Mouse (Mus musculus) macrophage (primary cell): ENCODE measurements around the gene Tmem116. TPM values are rescaled to one million over a fixed set of nuclear protein-coding genes. Genes with fewer than 3 reads are reported as not detected.
A peak's percentile ranks its signal among the peaks of the same experiment; 100 is the strongest.

Experiments
- H3K27ac ChIP-seq: fragments of 350-480 bp; formaldehyde crosslinking; 2 replicates; pipeline ENCODE4 v1.9.0; 2021
- H3K36me3 ChIP-seq: fragments of 350-480 bp; formaldehyde crosslinking; 2 replicates; pipeline ENCODE4 v1.9.0; 2021; ENCODE audit errors: inconsistent target
- H3K4me3 ChIP-seq: fragments of 350-480 bp; formaldehyde crosslinking; 2 replicates; pipeline ENCODE4 v1.9.0; 2021; ENCODE audit errors: inconsistent target
- H3K79me2 ChIP-seq: fragments of 350-480 bp; formaldehyde crosslinking; 2 replicates; pipeline ENCODE4 v1.9.0; 2021; ENCODE audit errors: inconsistent target
- WGBS: methylation state at CpG from one replicate; pipeline ENCODE4 v1.1.7; 2026; ENCODE audit warnings: inconsistent platforms; ENCODE audit not compliant: missing documents; 5-methylcytosine and 5-hydroxymethylcytosine counted together
- polyA plus RNA-seq: library from polyadenylated mRNA; stranded (reverse); fragments of 250-400 nt; gene quantifications from 3 replicates; pipeline ENCODE4 v1.2.4, GENCODE M21; 2018; ENCODE audit warnings: inconsistent platforms
- total RNA-seq, 78 experiments: library from RNA; depleted of rRNA; stranded (reverse); fragments of 250-400 nt; gene quantifications; 1 replicate in 9 of 78; 2 replicates in 24 of 78; 3 replicates in 43 of 78; 4 replicates in 2 of 78; pipeline ENCODE4 v1.2.4; 2018; ENCODE audit warnings: inconsistent platforms in 56 of 78

Tmem116 gene
- 10 to 100 TPM in 3 of 26 experiments, 1 to 10 TPM in 21, under 1 TPM in 1, not detected in 1; 0.80 to 12.3 (median 4.8) TPM for total RNA-seq (2018; cell fraction: chromatin; rRNA removed)
- 1 to 10 TPM; 1.4 to 4.0 (median 2.6) TPM for total RNA-seq (2018; cell fraction: cytosol; rRNA removed)
- 10 to 100 TPM in 2 of 26 experiments, 1 to 10 TPM in 23, under 1 TPM in 1; 0.58 to 13.2 (median 3.3) TPM for total RNA-seq (2018; cell fraction: nucleus; rRNA removed)
- polyA plus RNA-seq, result 0.81 to 1.9 TPM (median 1.5 TPM) in 3 replicates

GRCm38 (mm10) chr5:121451644-121452025, at the start of gene Tmem116:
Gene Tmem116 (plus strand): TSS chr5:121451893.
- peak within 1 kb of the TSS; percentile 88 for H3K4me3 ChIP-seq
- peaks cover 31% of the 10 kb centered on the region for H3K36me3 ChIP-seq
- WGBS, result 2% methylated on average over 17 of the region's 17 CpGs
- peak within 1 kb of the TSS; percentile 97 for H3K27ac ChIP-seq
- peaks cover 61% of the 10 kb centered on the region for H3K79me2 ChIP-seq

DNA sequence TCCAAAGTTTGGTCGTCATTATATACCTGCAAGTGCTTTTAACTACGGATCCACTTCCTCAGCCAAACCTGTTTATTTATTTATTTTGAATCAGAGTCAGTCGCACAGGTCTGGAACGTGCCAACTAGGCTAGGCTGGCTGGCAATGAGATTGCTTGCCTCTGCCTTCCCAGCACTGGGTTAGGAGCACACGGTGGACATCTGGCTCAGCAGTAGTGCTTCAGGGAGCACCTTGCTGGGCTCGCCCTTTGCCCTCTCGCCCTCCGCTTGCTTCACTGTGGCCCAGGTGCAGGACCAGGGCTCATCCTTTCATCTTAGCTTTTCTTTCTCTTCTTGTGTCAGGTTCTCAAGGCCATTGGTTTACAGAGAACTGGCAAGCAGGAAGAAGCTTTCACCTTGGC, 43.8 kb upstream of the Tmem116 start:
- no peak overlapping the region for H3K4me3 ChIP-seq
- no peak overlapping the region for H3K27ac ChIP-seq
- H3K79me2 ChIP-seq, result peaks cover 97% of the 10 kb centered on the region
- 90% methylated on average over 8 of the region's 8 CpGs for WGBS
- peaks cover 44% of the 10 kb centered on the region for H3K36me3 ChIP-seq

DNA sequence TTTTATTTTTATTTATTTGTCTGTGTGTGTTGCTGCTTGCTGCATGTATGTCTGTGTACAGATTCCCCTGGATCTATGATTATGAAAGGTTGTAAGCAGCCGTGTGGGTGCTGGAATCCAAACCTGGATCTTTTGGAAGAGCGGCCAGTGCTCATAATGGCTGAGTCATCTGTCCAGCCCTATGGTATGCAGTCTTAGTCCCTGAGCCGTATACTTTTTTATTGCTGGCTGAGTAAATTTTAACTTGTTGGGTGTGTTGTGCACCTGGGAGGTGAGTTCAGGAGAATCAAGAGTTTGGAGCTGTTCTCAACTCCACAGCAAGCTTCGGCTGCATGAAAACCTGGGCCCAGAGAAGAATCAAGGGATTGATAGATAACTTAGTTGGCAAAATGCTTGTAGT, 40.7 kb upstream of the Tmem116 start:
- Histone ChIP-seq H3K27ac (no peak overlapping the region), H3K4me3 (no peak overlapping the region), H3K79me2 (peaks cover 72% of the 10 kb centered on the region), H3K36me3 (peaks cover 73% of the 10 kb centered on the region)
- WGBS, result 96% methylated on average over 4 of the region's 4 CpGs

DNA sequence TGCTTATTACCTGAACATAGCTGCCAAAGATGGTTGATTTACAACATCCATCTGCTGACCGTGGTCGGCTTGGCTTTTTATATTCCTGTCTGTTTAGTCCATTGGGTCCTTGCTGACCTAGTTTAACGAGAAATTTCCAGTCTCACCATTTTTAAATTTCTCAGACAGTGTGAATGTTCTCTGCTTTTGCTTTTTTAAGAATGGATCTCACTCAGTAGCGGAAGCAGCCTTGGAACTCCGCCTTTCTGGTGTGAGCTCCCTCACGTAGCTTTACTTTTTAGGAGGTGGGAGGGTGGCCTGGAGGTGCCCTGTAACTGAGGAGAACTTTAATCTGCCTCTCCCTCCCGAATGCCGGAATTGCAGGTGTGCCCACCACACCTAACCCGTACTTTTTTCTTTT, 31.0 kb upstream of the Tmem116 start:
- 98% methylated on average over 9 of the region's 9 CpGs for WGBS
- H3K4me3 ChIP-seq, result no peak overlapping the region
- H3K79me2 ChIP-seq, result no peaks in the 10 kb centered on the region
- peaks cover 86% of the 10 kb centered on the region for H3K36me3 ChIP-seq
- H3K27ac ChIP-seq, result no peak overlapping the region

- WGBS, result 98% methylated on average over 6 of the region's 6 CpGs
- Histone ChIP-seq H3K27ac (no peak overlapping the region), H3K79me2 (no peaks in the 10 kb centered on the region), H3K36me3 (peaks cover 85% of the 10 kb centered on the region), H3K4me3 (no peak overlapping the region)
Observed at GRCm38 (mm10) chr5:121422787-121423186, 28.9 kb upstream of the Tmem116 start.

GRCm38 (mm10) chr5:121423297-121423696, 28.4 kb upstream of the Tmem116 start:
- Histone ChIP-seq H3K36me3 (peaks cover 85% of the 10 kb centered on the region), H3K27ac (no peak overlapping the region), H3K79me2 (no peaks in the 10 kb centered on the region; the same call in 1 of the 2 replicates), H3K4me3 (no peak overlapping the region)
- 97% methylated on average over 4 of the region's 10 CpGs for WGBS

- H3K36me3 ChIP-seq, result peaks cover 90% of the 10 kb centered on the region
- no peak overlapping the region for H3K4me3 ChIP-seq
- no peak overlapping the region for H3K27ac ChIP-seq
- no peaks in the 10 kb centered on the region; the same call in 1 of the 2 replicates for H3K79me2 ChIP-seq
- 96% methylated on average over 3 of the region's 3 CpGs for WGBS
Observed at GRCm38 (mm10) chr5:121428954-121429353, 22.7 kb upstream of the Tmem116 start.

- Histone ChIP-seq H3K27ac (peak overlapping the region; percentile 41), H3K36me3 (peaks cover 87% of the 10 kb centered on the region), H3K79me2 (peaks cover 28% of the 10 kb centered on the region; the same call in 1 of the 2 replicates), H3K4me3 (no peak overlapping the region)
- 94% methylated on average over 5 of the region's 5 CpGs for WGBS
Observed at GRCm38 (mm10) chr5:121438131-121438530, 13.6 kb upstream of the Tmem116 start.

DNA sequence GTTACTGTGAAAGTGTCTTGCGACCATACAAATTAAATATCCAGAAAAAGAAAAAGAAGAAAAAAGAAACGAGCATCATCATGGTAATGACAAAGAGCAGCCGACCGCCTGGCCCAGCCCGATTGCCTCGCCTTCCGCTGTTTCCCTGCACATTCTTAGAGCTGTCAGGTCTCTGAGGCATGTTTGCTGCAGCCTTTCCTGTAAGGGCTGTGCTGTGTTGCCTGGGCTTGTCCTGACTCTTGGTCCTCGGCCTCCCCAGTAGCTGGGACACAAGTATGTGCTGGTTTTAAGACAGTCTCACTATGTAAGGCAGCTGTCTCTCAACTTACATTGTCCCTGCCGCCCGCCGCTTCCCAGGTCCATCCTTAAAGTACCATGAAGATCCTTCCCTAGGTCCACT, 12.9 kb upstream of the Tmem116 start:
- Histone ChIP-seq H3K27ac (peak overlapping the region; percentile 41), H3K36me3 (peaks cover 83% of the 10 kb centered on the region), H3K79me2 (peaks cover 34% of the 10 kb centered on the region; the same call in 1 of the 2 replicates), H3K4me3 (no peak overlapping the region)
- 83% methylated on average over 11 of the region's 11 CpGs for WGBS

DNA sequence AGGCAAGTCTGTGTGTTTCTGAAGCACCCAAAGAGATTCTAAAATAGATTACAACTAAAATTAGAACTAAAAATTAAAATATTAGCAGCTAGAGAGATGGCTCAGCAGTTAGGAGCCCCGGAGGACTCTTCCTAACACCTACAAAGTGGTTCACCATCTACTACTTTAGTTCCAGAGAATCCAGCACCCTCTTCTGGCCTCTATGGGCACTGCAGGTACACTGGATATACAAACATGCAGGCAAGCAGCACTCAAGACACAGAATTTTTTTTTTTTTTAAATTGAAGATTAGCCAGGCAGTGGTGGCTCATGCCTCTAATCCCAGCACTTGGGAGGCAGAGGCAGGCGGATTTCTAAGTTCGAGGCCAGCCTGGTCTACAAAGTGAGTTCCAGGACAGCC, 8.1 kb upstream of the Tmem116 start:
- Histone ChIP-seq H3K36me3 (peaks cover 91% of the 10 kb centered on the region), H3K4me3 (no peak overlapping the region), H3K27ac (no peak overlapping the region), H3K79me2 (peaks cover 82% of the 10 kb centered on the region)
- WGBS, result 86% methylated on average over 3 of the region's 3 CpGs

DNA sequence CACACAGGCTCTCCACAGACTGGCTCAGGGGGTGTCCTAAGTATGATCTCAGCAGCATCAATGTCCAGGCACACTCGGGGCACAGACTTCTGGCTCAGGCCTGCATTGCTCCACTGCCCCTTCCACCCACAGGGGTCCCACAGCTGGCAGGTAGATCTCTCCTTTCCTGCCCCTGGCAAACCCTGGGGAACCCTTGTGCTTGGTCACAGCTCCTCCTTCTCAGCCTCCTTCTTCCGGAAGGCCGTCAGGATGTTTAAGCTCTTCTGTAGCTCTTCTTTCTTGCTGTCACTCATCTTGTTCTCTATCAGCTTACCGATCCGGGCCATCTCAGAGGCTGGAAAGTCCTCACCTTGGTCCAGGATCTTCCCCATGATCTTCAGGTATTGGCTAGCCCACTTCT, 6.8 kb upstream of the Tmem116 start:
- WGBS, result 87% methylated on average over 5 of the region's 5 CpGs
- H3K27ac ChIP-seq, result no peak overlapping the region
- no peak overlapping the region for H3K4me3 ChIP-seq
- peaks cover 90% of the 10 kb centered on the region for H3K36me3 ChIP-seq
- H3K79me2 ChIP-seq, result peaks cover 95% of the 10 kb centered on the region

- 92% methylated on average over 3 of the region's 3 CpGs for WGBS
- H3K4me3 ChIP-seq, result no peak overlapping the region
- H3K27ac ChIP-seq, result no peak overlapping the region
- H3K79me2 ChIP-seq, result peaks cover 91% of the 10 kb centered on the region
- H3K36me3 ChIP-seq, result peaks cover 62% of the 10 kb centered on the region
Observed at GRCm38 (mm10) chr5:121448450-121448849, 3.2 kb upstream of the Tmem116 start.

- Histone ChIP-seq H3K36me3 (peaks cover 48% of the 10 kb centered on the region), H3K4me3 (no peak overlapping the region), H3K79me2 (peaks cover 78% of the 10 kb centered on the region), H3K27ac (peak overlapping the region; percentile 94)
- WGBS, result 41% methylated on average over 6 of the region's 6 CpGs
Observed at GRCm38 (mm10) chr5:121449976-121450375, 1.7 kb upstream of the Tmem116 start.

- Histone ChIP-seq H3K27ac (peak overlapping the region; percentile 94), H3K4me3 (peak overlapping the region; percentile 80; the same call in 1 of the 2 replicates), H3K36me3 (peaks cover 43% of the 10 kb centered on the region), H3K79me2 (peaks cover 73% of the 10 kb centered on the region)
- WGBS, result 85% methylated on average over 9 of the region's 9 CpGs
Observed at GRCm38 (mm10) chr5:121450476-121450875, 1.2 kb upstream of the Tmem116 start.

DNA sequence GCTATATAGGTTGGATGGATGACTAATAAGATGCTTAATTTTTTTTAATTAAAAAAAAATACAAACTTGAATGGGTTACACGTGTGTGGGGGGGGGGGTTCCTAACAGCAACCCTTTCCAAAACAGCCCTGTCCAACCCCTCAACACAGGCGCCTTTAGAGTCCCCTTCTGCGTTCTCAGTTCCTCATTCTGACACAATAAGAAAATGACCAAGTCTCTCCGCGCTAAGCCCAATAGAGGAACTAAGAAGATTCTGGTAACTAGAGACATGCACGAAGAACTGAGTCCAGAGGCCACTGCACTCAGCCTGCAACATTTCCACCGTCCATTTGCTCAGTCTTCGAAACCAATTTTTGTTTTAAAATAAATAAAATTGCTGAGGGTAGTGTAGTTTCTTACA, 490 bp upstream of the Tmem116 start:
- 0% methylated on average over 8 of the region's 8 CpGs for WGBS
- H3K4me3 ChIP-seq, result peak overlapping the region; percentile 80
- peak overlapping the region; percentile 94 for H3K27ac ChIP-seq
- H3K79me2 ChIP-seq, result peaks cover 65% of the 10 kb centered on the region
- peaks cover 36% of the 10 kb centered on the region for H3K36me3 ChIP-seq
